Mouse (Mus musculus): ENCODE measurements around the gene Grin2d. TPM values are rescaled to one million over a fixed set of nuclear protein-coding genes. Genes with fewer than 3 reads are reported as not detected.
"Not testable (repeated sequence)": the region's sequence is repeated elsewhere in the genome, so short reads cannot be mapped to it uniquely, and the experiment has no call there.

Gene Grin2d
- polyA plus RNA-seq (2015; fragmentation: Nextera tagmentation; extraction: Ambion mirVana), result 0.66 and 1.1 TPM in 2 replicates

DNA sequence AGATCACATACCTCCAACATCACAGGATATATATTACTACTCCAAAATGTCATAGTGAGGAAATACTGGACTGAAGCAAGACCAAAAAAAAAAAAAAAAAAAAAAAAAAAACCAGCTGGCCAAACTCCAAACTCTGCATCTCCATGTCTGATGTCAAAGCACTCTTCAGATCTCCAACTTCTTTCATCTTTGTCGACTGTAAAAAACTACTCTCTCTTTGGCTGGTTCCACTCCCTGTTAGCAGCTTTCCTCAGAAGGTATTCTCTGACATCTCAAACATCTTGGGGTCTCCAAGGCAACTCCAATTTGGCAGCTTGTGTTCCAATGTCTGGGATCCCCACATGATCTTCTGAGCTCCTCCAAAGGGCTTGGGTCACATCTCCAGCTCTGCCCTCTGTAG lies at the start of gene Grin2d:
TSS of gene Grin2d (minus strand) at position 101 of the 400 bp plus-strand sequence.
- H3K27me3 ChIP-seq (replicated peaks; ENCODE audit: control insufficient read depth, insufficient read depth, low read length); H3K4me3 ChIP-seq (ENCODE audit: low read depth, low read length); H3K9ac ChIP-seq (ENCODE audit: low read depth, low read length); H3K27ac ChIP-seq (ENCODE audit: low read depth, low read length); ATAC-seq; H3K4me2 ChIP-seq (replicated peaks; ENCODE audit: low read depth); H3K4me1 ChIP-seq (replicated peaks; ENCODE audit: control insufficient read depth, insufficient read depth, low read length); H3K9me3 ChIP-seq (ENCODE audit: control insufficient read depth): not testable (repeated sequence)
- 91% methylated on average over 1 of the region's 1 CpGs for WGBS
- H3K36me3 ChIP-seq (ENCODE audit: control insufficient read depth, insufficient read depth), result peaks cover 72% of the 10 kb centered on the region

GRCm38 (mm10) chr7:45924429-45924816 lies 46.2 kb upstream of the Grin2d start:
- no peak for ATAC-seq
- WGBS, result 17% methylated on average over 14 of the region's 14 CpGs
- H3K9ac ChIP-seq (ENCODE audit: low read depth, low read length), result peak overlapping the region; percentile 28; the same call in 1 of the 2 replicates

GRCm38 (mm10) chr7:45923762-45924428 lies 45.7 kb upstream of the Grin2d start, which contains the start of gene Ccdc114:
Gene Ccdc114 (plus strand): TSS chr7:45924072.
- 5% methylated on average over 24 of the region's 24 CpGs for WGBS
- H3K36me3 ChIP-seq (ENCODE audit: control insufficient read depth, insufficient read depth), result no peaks in the 10 kb centered on the region
- ATAC-seq, result peak; percentile 72
- no peak for TF ChIP-seq CTCF (IDR thresholded peaks at IDR 0.05; ENCODE audit: low read depth)
- peaks cover 8% of the 10 kb centered on the region; the same call in 1 of the 2 replicates for H3K4me1 ChIP-seq (replicated peaks; ENCODE audit: control insufficient read depth, insufficient read depth, low read length)
- H3K4me2 ChIP-seq (replicated peaks; ENCODE audit: low read depth), result peak within 1 kb of the TSS; percentile 65
- no peaks in the 10 kb centered on the region for H3K27me3 ChIP-seq (replicated peaks; ENCODE audit: control insufficient read depth, insufficient read depth, low read length)
- H3K4me3 ChIP-seq (ENCODE audit: low read depth, low read length), result peak within 1 kb of the TSS; percentile 43
- H3K9me3 ChIP-seq (ENCODE audit: control insufficient read depth), result no peaks in the 10 kb centered on the region
- H3K27ac ChIP-seq (ENCODE audit: low read depth, low read length), result peak within 1 kb of the TSS; percentile 85
- peak within 1 kb of the TSS; percentile 49; the same call in 1 of the 2 replicates for H3K9ac ChIP-seq (ENCODE audit: low read depth, low read length)

More at GRCm38 (mm10) chr7:45924429-45924816, 46.2 kb upstream of the Grin2d start:
- peak overlapping the region; percentile 65 for H3K4me2 ChIP-seq (replicated peaks; ENCODE audit: low read depth)
- H3K36me3 ChIP-seq (ENCODE audit: control insufficient read depth, insufficient read depth), result no peaks in the 10 kb centered on the region
- H3K9me3 ChIP-seq (ENCODE audit: control insufficient read depth), result no peaks in the 10 kb centered on the region
- peak; percentile 63 for TF ChIP-seq CTCF (IDR thresholded peaks at IDR 0.05; ENCODE audit: low read depth)
- H3K27me3 ChIP-seq (replicated peaks; ENCODE audit: control insufficient read depth, insufficient read depth, low read length), result no peaks in the 10 kb centered on the region
- no peak overlapping the region for H3K27ac ChIP-seq (ENCODE audit: low read depth, low read length)
- peak overlapping the region; percentile 43 for H3K4me3 ChIP-seq (ENCODE audit: low read depth, low read length)
- peaks cover 8% of the 10 kb centered on the region; the same call in 1 of the 2 replicates for H3K4me1 ChIP-seq (replicated peaks; ENCODE audit: control insufficient read depth, insufficient read depth, low read length)

GRCm38 (mm10) chr7:45922928-45923761 lies 45.0 kb upstream of the Grin2d start:
- ATAC-seq, result peak; percentile 93
- under 1% methylated on average over 37 of the region's 37 CpGs for WGBS
- H3K9ac ChIP-seq (ENCODE audit: low read depth, low read length), result peak overlapping the region; percentile 49; the same call in 1 of the 2 replicates
- H3K4me3 ChIP-seq (ENCODE audit: low read depth, low read length), result peak overlapping the region; percentile 43
- no peaks in the 10 kb centered on the region for H3K27me3 ChIP-seq (replicated peaks; ENCODE audit: control insufficient read depth, insufficient read depth, low read length)
- TF ChIP-seq CTCF (IDR thresholded peaks at IDR 0.05; ENCODE audit: low read depth), result no peak
- H3K27ac ChIP-seq (ENCODE audit: low read depth, low read length), result peak overlapping the region; percentile 85
- H3K4me1 ChIP-seq (replicated peaks; ENCODE audit: control insufficient read depth, insufficient read depth, low read length), result peaks cover 8% of the 10 kb centered on the region; the same call in 1 of the 2 replicates
- H3K9me3 ChIP-seq (ENCODE audit: control insufficient read depth), result no peaks in the 10 kb centered on the region
- H3K4me2 ChIP-seq (replicated peaks; ENCODE audit: low read depth), result peak overlapping the region; percentile 65
- H3K36me3 ChIP-seq (ENCODE audit: control insufficient read depth, insufficient read depth), result no peaks in the 10 kb centered on the region

- H3K36me3 ChIP-seq (ENCODE audit: control insufficient read depth, insufficient read depth), result peaks cover 5% of the 10 kb centered on the region; the same call in 1 of the 2 replicates
- H3K4me3 ChIP-seq (ENCODE audit: low read depth, low read length), result no peak overlapping the region
- peak overlapping the region; percentile 85 for H3K27ac ChIP-seq (ENCODE audit: low read depth, low read length)
- WGBS, result 81% methylated on average over 12 of the region's 12 CpGs
- H3K4me1 ChIP-seq (replicated peaks; ENCODE audit: control insufficient read depth, insufficient read depth, low read length), result peaks cover 8% of the 10 kb centered on the region; the same call in 1 of the 2 replicates
- no peak overlapping the region; the same call in 1 of the 2 replicates for H3K4me2 ChIP-seq (replicated peaks; ENCODE audit: low read depth)
- no peaks in the 10 kb centered on the region for H3K27me3 ChIP-seq (replicated peaks; ENCODE audit: control insufficient read depth, insufficient read depth, low read length)
- no peaks in the 10 kb centered on the region for H3K9me3 ChIP-seq (ENCODE audit: control insufficient read depth)
- no peak for ATAC-seq
- TF ChIP-seq CTCF (IDR thresholded peaks at IDR 0.05; ENCODE audit: low read depth), result no peak
- H3K9ac ChIP-seq (ENCODE audit: low read depth, low read length), result no peak overlapping the region
These were observed 43.9 kb upstream of the Grin2d start for GRCm38 (mm10) chr7:45921950-45922600.
